Mouse (Mus musculus) thymus, adult 2 months (tissue): ENCODE data around the gene Tedc2. TPM values are rescaled to one million over a fixed set of nuclear protein-coding genes. Genes with fewer than 3 reads are reported as not detected.
A peak's percentile ranks its signal among the peaks of the same experiment; 100 is the strongest.

Experiments used
- DNase-seq: peaks from one replicate; pipeline ENCODE4 v3.0.0; 2021
- H3K27ac ChIP-seq: fragments of 200-500 bp; 2 replicates; pipeline ENCODE4 v1.5.1; 2012; ENCODE audit warnings: low read length, control low read depth; ENCODE audit not compliant: control insufficient read depth, insufficient read depth
- H3K27me3 ChIP-seq: fragments of 200-500 bp; 2 replicates; pipeline ENCODE4 v1.6.1; 2012; ENCODE audit warnings: mild to moderate bottlenecking, low read length, moderate library complexity, mixed read lengths; ENCODE audit not compliant: control insufficient read depth, insufficient read depth
- H3K36me3 ChIP-seq: fragments of 200-500 bp; 2 replicates; pipeline ENCODE4 v1.6.1; 2012; ENCODE audit warnings: mild to moderate bottlenecking, low read length, moderate library complexity; ENCODE audit not compliant: control insufficient read depth, insufficient read depth
- H3K4me1 ChIP-seq: fragments of 200-500 bp; replicated peaks from 2 replicates; pipeline ENCODE4 v1.6.1; 2012; ENCODE audit warnings: low read length; ENCODE audit not compliant: control insufficient read depth, insufficient read depth
- H3K4me3 ChIP-seq: fragments of 200-500 bp; 2 replicates; pipeline ENCODE4 v1.5.1; 2012; ENCODE audit warnings: mild to moderate bottlenecking, low read length, control low read depth, moderate library complexity; ENCODE audit not compliant: control insufficient read depth, insufficient read depth
- CTCF ChIP-seq: fragments of 200-500 bp; IDR thresholded peaks from 2 replicates; pipeline ENCODE4 v1.5.1; 2012; ENCODE audit warnings: mild to moderate bottlenecking, control low read depth, low read length, moderate library complexity, borderline replicate concordance; ENCODE audit not compliant: control insufficient read depth, poor library complexity, insufficient read depth; ENCODE audit errors: extremely low read depth
- POLR2A ChIP-seq: fragments of 200-500 bp; IDR thresholded peaks from 2 replicates; pipeline ENCODE4 v1.6.1; 2012; ENCODE audit warnings: mild to moderate bottlenecking, low read length, control low read depth, moderate library complexity; ENCODE audit not compliant: control insufficient read depth, poor library complexity, insufficient read depth; ENCODE audit errors: extremely low read depth
- WGBS: fragments of 180-500 bp; shearing (Covaris S2); methylation state at CpG from one replicate; pipeline ENCODE4 v1.1.7; 2018; 5-methylcytosine and 5-hydroxymethylcytosine counted together
- polyA plus RNA-seq: library from polyadenylated mRNA; depleted of rRNA; stranded (reverse); fragments of >200 nt; gene quantifications from 2 replicates; pipeline ENCODE4 v1.2.3, GENCODE M21; 2012

Tedc2 gene
- polyA plus RNA-seq, 1 experiment = 20.0 TPM

- TF ChIP-seq POLR2A (no peak), CTCF (no peak)
- no peaks in the 10 kb centered on the region for H3K36me3 ChIP-seq
- no peak overlapping the region for H3K4me3 ChIP-seq
- H3K27ac ChIP-seq = no peak overlapping the region
- DNase-seq = no peak
- 92% methylated on average over 4 of the region's 4 CpGs for WGBS
- H3K27me3 ChIP-seq = no peaks in the 10 kb centered on the region
- peaks cover 3% of the 10 kb centered on the region; the same call in 1 of the 2 replicates for H3K4me1 ChIP-seq
These were observed 29.2 kb downstream of the Tedc2 start for GRCm38 (mm10) chr17:24191481-24191880.

GRCm38 (mm10) chr17:24190934-24191333, 29.7 kb downstream of the Tedc2 start:
- DNase-seq = no peak
- Histone ChIP-seq H3K4me3 (no peak overlapping the region), H3K27ac (no peak overlapping the region), H3K27me3 (no peaks in the 10 kb centered on the region), H3K4me1 (peaks cover 3% of the 10 kb centered on the region; the same call in 1 of the 2 replicates), H3K36me3 (no peaks in the 10 kb centered on the region)
- WGBS = 87% methylated on average over 2 of the region's 2 CpGs
- no peak for TF ChIP-seq CTCF
- no peak for TF ChIP-seq POLR2A

- WGBS = 90% methylated on average over 3 of the region's 3 CpGs
- Histone ChIP-seq H3K36me3 (no peaks in the 10 kb centered on the region), H3K27me3 (no peaks in the 10 kb centered on the region), H3K27ac (no peak overlapping the region), H3K4me1 (peaks cover 6% of the 10 kb centered on the region), H3K4me3 (no peak overlapping the region)
- no peak for TF ChIP-seq POLR2A
- TF ChIP-seq CTCF = no peak
- DNase-seq = no peak
These were observed 46.4 kb downstream of the Tedc2 start for GRCm38 (mm10) chr17:24174259-24174658.

GRCm38 (mm10) chr17:24173423-24173822, 47.2 kb downstream of the Tedc2 start:
- Histone ChIP-seq H3K4me3 (no peak overlapping the region), H3K4me1 (peaks cover 9% of the 10 kb centered on the region), H3K27me3 (no peaks in the 10 kb centered on the region), H3K27ac (no peak overlapping the region), H3K36me3 (no peaks in the 10 kb centered on the region)
- WGBS = 11% methylated on average over 3 of the region's 3 CpGs
- peak; percentile 66 for DNase-seq
- TF ChIP-seq CTCF = no peak
- no peak for TF ChIP-seq POLR2A

GRCm38 (mm10) chr17:24171738-24172137, 48.9 kb downstream of the Tedc2 start:
- Histone ChIP-seq H3K27ac (no peak overlapping the region; the same call in 1 of the 2 replicates), H3K27me3 (no peaks in the 10 kb centered on the region), H3K4me3 (no peak overlapping the region), H3K36me3 (peaks cover 5% of the 10 kb centered on the region; the same call in 1 of the 2 replicates), H3K4me1 (peaks cover 17% of the 10 kb centered on the region)
- WGBS = 89% methylated on average over 4 of the region's 4 CpGs
- DNase-seq = no peak
- TF ChIP-seq POLR2A = no peak
- TF ChIP-seq CTCF = no peak

GRCm38 (mm10) chr17:24170729-24171128, 49.9 kb downstream of the Tedc2 start:
- Histone ChIP-seq H3K27me3 (no peaks in the 10 kb centered on the region), H3K27ac (no peak overlapping the region; the same call in 1 of the 2 replicates), H3K36me3 (peaks cover 6% of the 10 kb centered on the region; the same call in 1 of the 2 replicates), H3K4me3 (no peak overlapping the region), H3K4me1 (peaks cover 17% of the 10 kb centered on the region)
- TF ChIP-seq CTCF (no peak), POLR2A (no peak)
- WGBS = 72% methylated on average over 5 of the region's 5 CpGs
- no peak for DNase-seq

GRCm38 (mm10) chr17:24170125-24170524, 50.5 kb downstream of the Tedc2 start:
- Histone ChIP-seq H3K36me3 (peaks cover 6% of the 10 kb centered on the region; the same call in 1 of the 2 replicates), H3K27me3 (no peaks in the 10 kb centered on the region), H3K4me1 (peaks cover 17% of the 10 kb centered on the region), H3K27ac (peak overlapping the region; percentile 41; the same call in 1 of the 2 replicates), H3K4me3 (no peak overlapping the region)
- 62% methylated on average over 3 of the region's 3 CpGs for whole genome bisulfite sequencing
- TF ChIP-seq POLR2A (no peak), CTCF (no peak)
- no peak for DNase-seq
